Mouse (Mus musculus) small intestine, adult 2 months (tissue): ENCODE measurements around the gene Ankrd13d. TPM values are rescaled to one million over a fixed set of nuclear protein-coding genes. Genes with fewer than 3 reads are reported as not detected.

ENCODE experiments used
- H3K27ac ChIP-seq: fragments of 200-500 bp; 2 replicates; pipeline ENCODE4 v1.5.1; 2012; ENCODE audit warnings: low read depth, low read length, control low read depth, inconsistent platforms; ENCODE audit not compliant: insufficient read depth
- H3K27me3 ChIP-seq: fragments of 200-500 bp; 2 replicates; pipeline ENCODE4 v1.6.1; 2012; ENCODE audit warnings: mild to moderate bottlenecking, moderate library complexity, low read length, inconsistent platforms; ENCODE audit not compliant: control insufficient read depth, insufficient read depth
- H3K36me3 ChIP-seq: fragments of 200-500 bp; 2 replicates; pipeline ENCODE4 v1.6.1; 2012; ENCODE audit warnings: mild to moderate bottlenecking, low read length, control low read depth, inconsistent platforms; ENCODE audit not compliant: control insufficient read depth, insufficient read depth
- H3K4me1 ChIP-seq: fragments of 200-500 bp; 2 replicates; pipeline ENCODE4 v1.6.1; 2012; ENCODE audit warnings: low read length, inconsistent platforms, mixed read lengths; ENCODE audit not compliant: control insufficient read depth, insufficient read depth, insufficient read length
- H3K4me3 ChIP-seq: fragments of 200-500 bp; 2 replicates; pipeline ENCODE4 v1.5.1; 2012; ENCODE audit warnings: low read depth, mild to moderate bottlenecking, control low read depth, inconsistent platforms, low read length, moderate library complexity
- CTCF ChIP-seq: fragments of 200-500 bp; IDR thresholded peaks from 2 replicates; pipeline ENCODE4 v1.5.1; 2012; ENCODE audit warnings: low read depth, mild to moderate bottlenecking, control low read depth, inconsistent platforms, low read length, moderate library complexity, mixed read lengths; ENCODE audit not compliant: insufficient replicate concordance, insufficient read length; ENCODE audit errors: extremely low read depth
- POLR2A ChIP-seq: fragments of 200-500 bp; IDR thresholded peaks from 2 replicates; pipeline ENCODE4 v1.6.1; 2012; ENCODE audit warnings: low read depth, mild to moderate bottlenecking, control low read depth, inconsistent platforms, low read length, moderate library complexity
- WGBS: fragments of 180-500 bp; shearing (Covaris S2); methylation state at CpG from one replicate; pipeline ENCODE4 v1.1.7; 2018; 5-methylcytosine and 5-hydroxymethylcytosine counted together
- polyA plus RNA-seq: library from polyadenylated mRNA; depleted of rRNA; stranded (reverse); fragments of >200 nt; gene quantifications from 2 replicates; pipeline ENCODE4 v1.2.3, GENCODE M21; 2012

The Ankrd13d gene
- polyA plus RNA-seq, 1 experiment, result 1.1 TPM

GRCm38 (mm10) chr19:4270972-4271371 lies 12.0 kb downstream of the Ankrd13d start:
- Histone ChIP-seq H3K27ac (no peak overlapping the region), H3K36me3 (peaks cover 7% of the 10 kb centered on the region; the same call in 1 of the 2 replicates), H3K27me3 (no peaks in the 10 kb centered on the region), H3K4me1 (peaks cover 14% of the 10 kb centered on the region), H3K4me3 (no peak overlapping the region)
- TF ChIP-seq POLR2A (no peak), CTCF (no peak)
- 98% methylated on average over 11 of the region's 11 CpGs for WGBS

GRCm38 (mm10) chr19:4270187-4270586 lies 12.8 kb downstream of the Ankrd13d start:
- peaks cover 14% of the 10 kb centered on the region for H3K4me1 ChIP-seq
- H3K27me3 ChIP-seq, result no peaks in the 10 kb centered on the region
- no peak overlapping the region for H3K4me3 ChIP-seq
- TF ChIP-seq POLR2A, result no peak
- TF ChIP-seq CTCF, result no peak
- H3K36me3 ChIP-seq, result peaks cover 13% of the 10 kb centered on the region; the same call in 1 of the 2 replicates
- WGBS, result 87% methylated on average over 6 of the region's 6 CpGs
- no peak overlapping the region for H3K27ac ChIP-seq

GRCm38 (mm10) chr19:4268566-4269361 lies 14.2 kb downstream of the Ankrd13d start, which contains the start of gene Ssh3:
Gene Ssh3 (minus strand): TSS chr19:4269180.
- Histone ChIP-seq H3K4me3 (peak within 1 kb of the TSS; percentile 72), H3K27me3 (no peaks in the 10 kb centered on the region), H3K4me1 (peaks cover 14% of the 10 kb centered on the region), H3K36me3 (peaks cover 27% of the 10 kb centered on the region), H3K27ac (peak within 1 kb of the TSS; percentile 64)
- 4% methylated on average over 46 of the region's 46 CpGs for WGBS
- TF ChIP-seq CTCF (no peak), POLR2A (peak; percentile 43; the same call in 1 of the 2 replicates)

- WGBS, result 82% methylated on average over 4 of the region's 4 CpGs
- no peak overlapping the region for H3K4me3 ChIP-seq
- peaks cover 41% of the 10 kb centered on the region for H3K36me3 ChIP-seq
- no peaks in the 10 kb centered on the region for H3K27me3 ChIP-seq
- peaks cover 18% of the 10 kb centered on the region for H3K4me1 ChIP-seq
- TF ChIP-seq POLR2A, result no peak
- TF ChIP-seq CTCF, result no peak
- no peak overlapping the region for H3K27ac ChIP-seq
Observed at GRCm38 (mm10) chr19:4265956-4266355, 17.0 kb downstream of the Ankrd13d start.

GRCm38 (mm10) chr19:4264171-4264780 lies 18.7 kb downstream of the Ankrd13d start:
- no peaks in the 10 kb centered on the region for H3K27me3 ChIP-seq
- TF ChIP-seq POLR2A (no peak), CTCF (no peak)
- WGBS, result 94% methylated on average over 6 of the region's 6 CpGs
- H3K4me3 ChIP-seq, result no peak overlapping the region
- H3K27ac ChIP-seq, result no peak overlapping the region
- H3K36me3 ChIP-seq, result peaks cover 41% of the 10 kb centered on the region
- H3K4me1 ChIP-seq, result peaks cover 18% of the 10 kb centered on the region

- peaks cover 16% of the 10 kb centered on the region for H3K4me1 ChIP-seq
- H3K4me3 ChIP-seq, result no peak overlapping the region
- TF ChIP-seq POLR2A (no peak), CTCF (no peak)
- no peaks in the 10 kb centered on the region for H3K27me3 ChIP-seq
- peaks cover 41% of the 10 kb centered on the region for H3K36me3 ChIP-seq
- no peak overlapping the region for H3K27ac ChIP-seq
- 76% methylated on average over 14 of the region's 14 CpGs for WGBS
Observed at GRCm38 (mm10) chr19:4263702-4264101, 19.2 kb downstream of the Ankrd13d start.

GRCm38 (mm10) chr19:4262756-4263155 lies 20.2 kb downstream of the Ankrd13d start:
- Histone ChIP-seq H3K4me3 (no peak overlapping the region), H3K27ac (no peak overlapping the region; the same call in 1 of the 2 replicates), H3K27me3 (no peaks in the 10 kb centered on the region), H3K36me3 (peaks cover 41% of the 10 kb centered on the region), H3K4me1 (peaks cover 13% of the 10 kb centered on the region)
- 67% methylated on average over 6 of the region's 6 CpGs for WGBS
- TF ChIP-seq POLR2A, result no peak
- TF ChIP-seq CTCF, result no peak
